Mouse (Mus musculus): ENCODE measurements at regions not wholly inside any gene's neighbourhood (a gene's known extent, or its start where the extent isn't known, plus 50 kb on each side); places are given as distances from the start of the nearest gene placed in this dataset.

DNA sequence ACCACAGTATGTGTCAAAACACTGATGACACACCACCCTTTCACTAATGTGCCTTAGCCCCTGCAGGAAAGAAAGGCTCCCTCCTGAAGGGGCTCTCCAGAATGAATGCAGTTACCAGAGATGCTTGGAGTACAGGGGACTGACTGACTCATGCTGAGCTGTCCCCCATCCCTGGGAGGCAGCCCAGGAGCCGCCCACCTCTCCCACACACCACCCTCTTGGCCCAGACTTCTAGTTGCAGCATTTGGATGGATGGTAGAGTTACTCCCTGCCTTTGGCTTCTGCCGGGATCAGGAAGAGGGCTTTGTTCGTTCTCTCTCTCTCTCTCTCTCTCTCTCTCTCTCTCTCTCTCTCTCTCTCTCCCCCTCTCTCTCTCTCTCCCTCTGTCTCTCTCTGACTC lies 53.4 kb upstream of the Jun start:
- DNase-seq (ENCODE audit: low read depth) = peak; percentile 74

DNA sequence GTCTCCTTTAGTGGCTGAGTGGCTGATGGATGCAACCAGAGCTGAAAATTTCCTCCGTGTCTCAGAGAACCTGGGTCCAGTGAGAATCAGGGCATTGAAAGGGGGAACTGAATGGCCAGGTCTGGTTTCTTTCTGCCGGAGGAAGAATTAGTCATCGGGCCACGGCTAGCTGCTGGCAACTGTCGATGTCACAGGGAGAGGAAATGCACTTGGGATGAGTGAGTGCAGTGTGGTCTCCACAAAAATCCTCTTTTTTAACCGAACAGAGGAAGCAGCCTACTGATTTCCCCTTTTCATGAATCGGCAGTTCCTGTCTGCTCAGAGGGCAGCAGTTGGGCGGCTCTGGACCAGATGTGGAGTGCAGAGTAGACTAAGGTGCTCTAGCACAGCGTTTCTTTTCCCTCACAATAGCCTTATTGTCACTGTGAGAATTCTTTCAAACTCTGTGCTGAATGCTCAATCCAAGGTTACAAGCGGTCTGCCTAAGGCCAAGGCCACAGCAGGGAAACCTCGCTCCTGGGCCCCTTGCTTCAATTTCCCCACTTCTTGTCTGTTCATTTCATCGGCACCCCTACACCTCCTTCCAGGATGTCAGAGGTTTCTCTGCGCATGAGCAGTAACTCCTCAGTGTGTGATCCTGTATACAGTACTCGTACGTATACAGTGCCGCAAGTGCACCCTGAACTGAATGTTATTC lies 54.1 kb upstream of the Jun start:
- peak; percentile 83 for DNase-seq (ENCODE audit: low read depth)

DNA sequence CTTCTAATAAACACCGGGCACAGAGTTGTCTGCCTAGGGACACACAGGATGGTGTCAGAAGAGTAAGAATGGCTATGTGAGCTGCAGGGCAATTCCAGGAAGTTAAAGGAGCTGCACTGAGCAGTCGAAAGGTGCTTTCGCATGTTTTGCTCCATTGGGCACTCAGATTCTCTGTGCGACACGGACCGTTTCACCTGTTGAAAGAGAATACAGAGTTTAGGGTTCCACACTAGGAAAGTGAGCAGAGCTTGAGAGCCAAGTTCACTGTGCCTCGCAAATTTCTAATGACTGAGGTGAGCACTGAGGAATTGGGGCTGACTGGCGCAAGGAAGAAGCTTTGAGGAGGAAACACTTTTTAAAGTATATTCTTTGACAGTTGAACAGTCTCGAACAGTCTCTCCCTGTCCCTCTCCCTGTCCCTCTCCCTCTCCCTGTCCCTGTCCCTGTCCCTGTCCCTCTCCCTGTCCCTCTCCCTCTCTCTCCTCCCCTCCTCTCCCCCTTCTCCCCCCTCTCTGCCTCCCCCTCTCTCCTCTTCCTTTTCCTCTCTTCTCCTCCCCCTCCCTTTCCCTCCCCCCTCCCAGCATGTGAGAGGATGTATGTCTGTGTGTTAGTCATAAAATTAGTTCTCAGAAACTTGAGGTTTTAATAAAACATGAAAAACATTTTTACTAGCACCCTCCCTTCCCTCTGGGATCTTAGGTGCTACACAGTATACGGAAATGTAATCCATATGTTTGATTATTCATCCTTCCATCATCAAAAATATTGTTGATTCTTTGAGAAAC lies 55.1 kb upstream of the Jun start:
- DNase-seq (ENCODE audit: low read depth) = no peak

GRCm38 (mm10) chr4:95108811-95109210 lies 56.8 kb upstream of the Jun start:
- no peak for DNase-seq (ENCODE audit: low read depth)

GRCm38 (mm10) chr4:95110828-95111227 lies 58.8 kb upstream of the Jun start:
- DNase-seq (ENCODE audit: low read depth) = no peak

DNA sequence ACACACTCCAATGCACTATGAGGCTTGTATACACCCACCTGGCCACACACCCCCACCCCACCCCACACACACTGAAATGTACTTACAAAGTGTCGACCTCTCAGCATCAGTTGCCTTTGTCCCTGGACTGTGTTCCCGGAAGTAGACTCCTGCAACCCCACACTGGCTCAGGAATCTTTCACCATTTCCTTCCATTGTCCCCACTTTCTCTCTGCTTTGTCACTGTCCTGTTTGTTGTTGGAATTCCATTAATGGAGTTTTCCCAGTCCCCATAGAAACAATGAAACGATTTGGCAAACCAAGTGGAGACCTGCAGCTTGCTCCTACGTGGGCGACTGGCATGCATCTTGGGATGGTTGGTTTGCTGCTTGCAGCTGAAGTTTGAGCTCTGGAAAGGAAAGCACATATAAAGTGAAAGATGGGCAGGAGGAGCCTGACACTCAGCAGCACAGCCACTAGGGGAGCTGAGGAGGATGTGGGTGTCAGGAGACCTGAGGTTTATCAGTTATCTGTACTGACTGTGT lies 65.2 kb upstream of the Jun start:
- DNase-seq (ENCODE audit: low read depth) = no peak

GRCm38 (mm10) chr4:95120876-95121275 lies 68.9 kb upstream of the Jun start:
- no peak for DNase-seq (ENCODE audit: low read depth)

DNA sequence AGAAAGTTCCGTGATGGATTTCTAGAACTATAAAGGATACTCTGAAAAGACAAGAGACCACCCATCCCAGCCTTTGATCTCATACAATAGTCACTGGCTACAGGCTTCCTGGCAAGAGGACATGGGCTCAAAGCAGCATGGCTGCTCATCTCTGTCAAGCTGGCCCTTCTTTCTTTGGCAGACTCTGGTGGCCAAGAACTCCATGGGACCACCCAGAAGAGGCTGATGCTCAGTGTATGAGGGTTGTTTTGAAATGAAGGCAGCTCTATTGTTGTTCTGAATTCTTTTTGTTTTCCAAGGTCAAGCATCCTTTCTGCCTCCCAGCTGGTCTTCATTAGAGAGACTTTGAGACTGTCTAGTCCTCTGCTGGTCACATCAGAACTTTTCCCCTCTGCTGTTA lies 73.3 kb upstream of the Jun start:
- no peak for DNase-seq (ENCODE audit: low read depth)

DNA sequence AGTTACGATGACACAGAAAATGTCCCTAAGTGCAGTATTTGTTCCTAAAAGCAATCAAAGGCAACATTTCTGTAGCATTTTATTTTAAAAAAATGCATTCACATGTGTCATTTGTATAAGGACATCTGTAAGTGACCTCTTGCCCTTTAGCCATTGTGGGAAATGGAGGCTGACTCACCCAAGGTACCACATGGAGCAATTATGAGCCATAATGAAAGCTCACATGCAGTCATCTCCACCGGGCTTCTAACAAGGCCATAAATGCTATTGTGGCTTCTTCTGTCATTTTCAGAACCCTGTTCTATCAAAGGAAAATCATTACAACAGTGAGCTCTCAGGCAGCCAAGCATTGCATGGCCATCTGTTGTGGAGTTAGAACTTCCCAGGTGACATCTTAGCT lies 75.9 kb upstream of the Jun start:
- DNase-seq (ENCODE audit: low read depth) = no peak

DNA sequence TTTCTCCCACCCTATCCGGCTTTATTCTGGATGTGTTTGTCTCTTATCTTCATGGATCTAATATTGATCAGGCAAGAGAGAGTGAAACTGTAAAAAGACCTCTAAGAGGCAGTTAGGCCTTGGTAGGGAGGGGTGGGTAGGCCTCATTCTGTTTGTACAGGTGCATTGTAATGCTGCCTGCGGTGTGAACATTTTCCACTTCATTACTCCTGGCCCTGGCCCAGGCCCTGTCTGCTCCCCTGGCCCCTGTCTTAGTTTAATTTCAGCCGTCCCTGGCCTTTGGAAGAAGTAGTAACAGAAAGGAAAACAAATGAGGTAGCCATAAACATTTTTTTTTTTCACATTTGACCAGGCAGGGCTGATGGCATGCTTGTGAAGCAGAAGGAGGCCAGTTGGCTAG lies 81.8 kb upstream of the Jun start:
- no peak for DNase-seq (ENCODE audit: low read depth)

GRCm38 (mm10) chr4:95134611-95135010 lies 82.6 kb upstream of the Jun start:
- no peak for DNase-seq (ENCODE audit: low read depth)

DNA sequence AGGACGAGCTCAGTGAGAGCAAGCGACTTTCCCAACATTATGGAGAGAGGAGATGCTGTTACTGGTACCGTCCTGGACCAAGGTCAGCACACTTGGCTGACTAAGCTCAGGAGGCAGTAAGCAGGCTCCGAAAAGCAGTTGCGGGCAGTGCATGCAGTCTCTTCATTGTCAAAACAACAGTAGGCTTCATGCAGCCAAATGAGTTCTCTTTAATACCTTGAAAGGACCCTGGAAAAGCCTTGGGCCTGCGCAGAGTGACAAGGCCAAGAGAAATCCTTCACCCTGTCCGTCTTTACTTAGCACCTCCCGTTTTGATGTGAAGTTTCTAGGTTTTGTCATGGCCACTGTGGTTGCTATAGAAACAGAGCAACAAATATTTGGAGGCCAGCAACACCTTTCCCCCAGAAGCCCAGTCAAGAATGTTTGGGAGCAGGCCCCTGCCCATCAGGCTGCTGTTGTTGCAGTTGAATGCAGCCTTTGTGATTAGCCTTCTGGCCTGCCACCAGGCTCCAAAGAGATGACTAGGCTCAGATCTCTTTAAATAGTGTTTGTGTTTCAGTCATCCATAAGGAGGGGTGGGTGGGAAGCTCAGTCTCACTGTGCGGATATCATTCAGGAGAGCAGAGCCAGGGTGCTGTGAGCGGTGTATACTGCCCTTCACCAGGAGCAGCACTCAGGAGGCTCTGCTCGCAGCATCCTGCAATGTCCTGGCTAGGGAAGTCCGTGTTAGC lies 85.6 kb upstream of the Jun start:
- peak; percentile 65 for DNase-seq (ENCODE audit: low read depth)

- DNase-seq (ENCODE audit: low read depth) = no peak
Measured at GRCm38 (mm10) chr4:95138676-95139075, 86.7 kb upstream of the Jun start.

- DNase-seq (ENCODE audit: low read depth) = no peak
Measured at GRCm38 (mm10) chr4:95141253-95141652, 89.2 kb upstream of the Jun start.

DNA sequence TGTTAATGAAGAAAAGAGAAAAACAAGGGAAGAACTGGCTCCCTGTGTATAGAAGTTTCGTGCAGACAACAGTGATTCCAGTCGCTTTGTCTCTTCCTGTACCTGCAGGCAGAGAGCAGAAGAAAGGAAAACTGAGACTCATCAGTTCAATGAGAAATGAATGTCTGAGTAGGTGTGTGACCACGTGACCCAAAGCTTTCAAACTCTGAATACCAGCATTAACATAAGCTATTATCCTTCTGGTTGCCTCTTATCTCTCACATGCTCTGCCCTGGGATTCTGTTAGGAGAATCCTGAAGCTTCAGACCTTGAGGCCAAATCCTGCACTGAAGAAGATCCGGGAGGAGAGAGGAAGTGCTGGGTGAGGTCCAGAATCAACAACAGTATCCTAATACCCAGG lies 91.1 kb upstream of the Jun start:
- no peak for DNase-seq (ENCODE audit: low read depth)

GRCm38 (mm10) chr4:95143668-95144067 lies 91.6 kb upstream of the Jun start:
- no peak for DNase-seq (ENCODE audit: low read depth)

GRCm38 (mm10) chr4:95144440-95144839 lies 92.4 kb upstream of the Jun start:
- DNase-seq (ENCODE audit: low read depth) = no peak

DNA sequence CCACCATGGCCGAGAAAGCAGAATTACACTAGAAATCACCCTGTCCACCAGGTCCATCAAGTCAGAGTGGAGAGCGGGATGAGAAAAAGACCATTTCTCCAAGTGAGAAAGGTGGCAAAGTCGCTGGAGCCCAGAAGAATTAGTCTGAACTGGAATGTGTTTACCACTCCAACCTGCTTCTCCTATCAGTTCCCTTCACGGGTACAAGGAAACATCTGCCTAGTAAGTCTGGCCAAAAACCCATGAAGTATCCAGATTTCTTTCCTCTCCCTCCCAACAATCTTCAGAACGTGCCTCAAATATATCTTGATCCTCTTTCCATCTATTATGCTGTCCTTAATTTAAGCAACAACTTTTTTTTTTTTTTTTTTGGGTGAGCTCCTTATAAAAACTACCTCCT lies 94.2 kb upstream of the Jun start:
- DNase-seq (ENCODE audit: low read depth) = no peak

DNA sequence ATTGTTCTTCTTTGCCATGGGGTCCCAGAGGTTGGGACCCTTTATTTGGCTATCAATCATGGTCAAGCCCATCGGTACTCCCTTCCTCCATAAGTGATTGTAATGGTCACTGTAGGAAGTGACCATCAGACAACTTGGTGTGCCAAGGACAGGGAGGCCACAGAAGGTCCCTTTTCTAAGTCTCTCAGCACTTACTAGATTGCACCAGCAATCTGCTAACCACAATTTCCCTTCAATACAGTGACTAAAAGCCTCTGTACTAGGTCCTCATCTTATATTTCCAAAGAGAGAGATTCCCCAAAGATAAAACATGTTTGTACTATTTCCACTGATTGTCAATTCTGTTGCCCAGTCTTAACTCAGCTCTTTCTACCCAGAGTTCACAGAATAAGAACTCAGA lies 96.6 kb upstream of the Jun start:
- DNase-seq (ENCODE audit: low read depth) = no peak

- no peak for DNase-seq (ENCODE audit: low read depth)
Measured at GRCm38 (mm10) chr4:95151678-95152077, 99.7 kb upstream of the Jun start.

- DNase-seq (ENCODE audit: low read depth) = no peak
Measured at GRCm38 (mm10) chr4:95152431-95153115, 100.6 kb upstream of the Jun start.

- no peak for DNase-seq (ENCODE audit: low read depth)
Measured at GRCm38 (mm10) chr4:95153737-95154287, 101.8 kb upstream of the Jun start.

Measured in fibroblast of lung, adult 2 months (primary cell).